Mouse (Mus musculus): ENCODE measurements at regions not wholly inside any gene's neighbourhood (a gene's known extent, or its start where the extent isn't known, plus 50 kb on each side); places are given as distances from the start of the nearest gene placed in this dataset.

DNA sequence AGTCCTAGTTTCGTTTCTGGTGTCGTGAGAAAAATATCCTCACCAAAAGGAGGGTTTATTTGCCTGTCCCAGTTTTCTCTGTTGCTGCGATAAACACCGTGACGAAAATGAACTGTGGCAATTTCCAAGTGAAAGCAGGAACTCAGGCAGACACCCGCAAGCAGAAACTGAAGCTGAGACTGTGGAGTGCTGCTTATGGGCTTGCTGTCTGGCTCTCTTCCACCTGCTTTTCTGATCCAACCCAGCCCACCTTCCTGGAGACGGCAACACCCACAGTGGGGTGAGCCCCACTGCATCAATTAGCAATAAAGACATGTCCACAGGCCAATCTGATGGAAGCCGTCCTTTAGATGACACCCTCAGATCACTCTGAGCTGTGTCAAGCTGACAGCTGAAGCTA, 97.9 kb upstream of the Tgm3 start:
- TF ChIP-seq CTCF (IDR thresholded peaks at IDR 0.05; ENCODE audit: low read depth) (no peak), EP300 (IDR thresholded peaks at IDR 0.05; ENCODE audit: low read depth) (no peak)

All from heart, postnatal 0 days (tissue).